Mouse (Mus musculus) stomach, embryonic 14.5 days (tissue): ENCODE data around the gene Fmo9. TPM values are rescaled to one million over a fixed set of nuclear protein-coding genes. Genes with fewer than 3 reads are reported as not detected.

Experiments
- microRNA-seq: library from miRNA; unstranded; fragments of <30 nt; microRNA quantifications from one replicate; pipeline ENCODE4, GENCODE M21; 2016
- polyA plus RNA-seq: library from polyadenylated mRNA; unstranded; fragments of >200 nt; fragmentation: Nextera tagmentation; extraction: Ambion mirVana; gene quantifications from 2 replicates; pipeline ENCODE4 v1.2.1, GENCODE M21; 2014

Gene Fmo9
- polyA plus RNA-seq, 1 experiment from 2014 or later: not detected

Small RNA genes within 50 kb of the gene (microRNA-seq; reads per million reads assigned to microRNA genes)
- gene Gm22992: not detected

Other genes starting within 250 kb of the Fmo9 start
- gene Gm4846, start 184.3 kb downstream of the Fmo9 start, polyA plus RNA-seq: not detected in 2 replicates
- not detected in 2 replicates for gene Gm4847, start 34.2 kb downstream of the Fmo9 start, polyA plus RNA-seq